Mouse (Mus musculus) cerebellum, postnatal 4 days (tissue): Measurements from ENCODE around the gene Aqp1.

Experiments
- DNase-seq, 2 experiments: peaks; one replicate each; pipeline ENCODE4 v3.0.0; 2022; ENCODE audit warnings: low spot score in 2 of 2, mixed read lengths in 1 of 2

The Aqp1 gene

GRCm38 (mm10) chr6:55356976-55357635 lies 20.9 kb downstream of the Aqp1 start:
- DNase-seq = no peak

GRCm38 (mm10) chr6:55357636-55358031 lies 21.4 kb downstream of the Aqp1 start:
- DNase-seq = no peak

GRCm38 (mm10) chr6:55358731-55359143 lies 22.5 kb downstream of the Aqp1 start:
- DNase-seq = no peak

GRCm38 (mm10) chr6:55362663-55363062 lies 26.4 kb downstream of the Aqp1 start:
- DNase-seq = no peak

GRCm38 (mm10) chr6:55367126-55367525 lies 30.9 kb downstream of the Aqp1 start:
- DNase-seq = no peak

- no peak for DNase-seq
Measured at GRCm38 (mm10) chr6:55370831-55371230, 34.6 kb downstream of the Aqp1 start.

GRCm38 (mm10) chr6:55376076-55376475 lies 39.8 kb downstream of the Aqp1 start, which contains the start of gene Ghrhr:
Ghrhr (plus strand) TSS chr6:55376295.
- DNase-seq = no peak

GRCm38 (mm10) chr6:55376511-55376910 lies 40.3 kb downstream of the Aqp1 start:
- DNase-seq = no peak

GRCm38 (mm10) chr6:55377461-55377860 lies 41.2 kb downstream of the Aqp1 start:
- no peak for DNase-seq

- DNase-seq = peak in 1 of 2 experiments; percentile 68
Measured at GRCm38 (mm10) chr6:55379641-55380335, 43.6 kb downstream of the Aqp1 start.

GRCm38 (mm10) chr6:55381966-55382365 lies 45.7 kb downstream of the Aqp1 start:
- DNase-seq = no peak

GRCm38 (mm10) chr6:55383897-55384296 lies 47.7 kb downstream of the Aqp1 start:
- DNase-seq = peak in 1 of 2 experiments; percentile 64

- DNase-seq = no peak
Measured at GRCm38 (mm10) chr6:55384356-55384951, 48.2 kb downstream of the Aqp1 start.

GRCm38 (mm10) chr6:55388546-55389169 lies 52.4 kb downstream of the Aqp1 start:
- DNase-seq = no peak

- no peak for DNase-seq
Measured at GRCm38 (mm10) chr6:55389321-55389720, 53.1 kb downstream of the Aqp1 start.

GRCm38 (mm10) chr6:55391814-55392213 lies 55.6 kb downstream of the Aqp1 start:
- no peak for DNase-seq

GRCm38 (mm10) chr6:55392453-55392852 lies 56.2 kb downstream of the Aqp1 start:
- peak; percentile 82 to 91 for DNase-seq

- peak in 1 of 2 experiments; percentile 74 for DNase-seq
Measured at GRCm38 (mm10) chr6:55394854-55395253, 58.6 kb downstream of the Aqp1 start.

- DNase-seq = peak in 1 of 2 experiments; percentile 27
Measured at GRCm38 (mm10) chr6:55396176-55396575, 59.9 kb downstream of the Aqp1 start.

- peak in 1 of 2 experiments; percentile 77 for DNase-seq
Measured at GRCm38 (mm10) chr6:55396622-55397041, 60.4 kb downstream of the Aqp1 start.
